Mouse (Mus musculus) embryonic facial prominence, embryonic 10.5 days (tissue): ENCODE data around the gene Guk1. TPM values are rescaled to one million over a fixed set of nuclear protein-coding genes. Genes with fewer than 3 reads are reported as not detected.
A peak's percentile ranks its signal among the peaks of the same experiment; 100 is the strongest.

Experiments used
- DNase-seq: peaks from one replicate; pipeline ENCODE4 v3.0.0-alpha.2; 2017; ENCODE audit warnings: low spot score
- H3K27ac ChIP-seq: fragments of 300-500 bp; sonication (generic); replicated peaks from 2 replicates; pipeline ENCODE4 v1.5.1; 2016; ENCODE audit warnings: mild to moderate bottlenecking
- H3K27me3 ChIP-seq: fragments of 300-500 bp; sonication (generic); replicated peaks from 2 replicates; pipeline ENCODE4 v1.6.1; 2016; ENCODE audit warnings: low read depth, mild to moderate bottlenecking; ENCODE audit not compliant: poor library complexity, severe bottlenecking
- H3K36me3 ChIP-seq: fragments of 300-500 bp; sonication (generic); replicated peaks from 2 replicates; pipeline ENCODE4 v1.6.1; 2016; ENCODE audit warnings: mild to moderate bottlenecking, moderate library complexity
- H3K4me1 ChIP-seq: fragments of 300-500 bp; sonication (generic); 2 replicates; pipeline ENCODE4 v1.6.1; 2016
- H3K4me3 ChIP-seq: fragments of 300-500 bp; sonication (generic); 2 replicates; pipeline ENCODE4 v1.5.1; 2016; ENCODE audit warnings: mild to moderate bottlenecking, moderate library complexity
- H3K9me3 ChIP-seq: fragments of 300-500 bp; sonication (generic); 2 replicates; pipeline ENCODE4 v1.6.1; 2016; ENCODE audit warnings: mild to moderate bottlenecking
- WGBS: fragments of 180-500 bp; shearing (Covaris S2); methylation state at CpG from one replicate; pipeline ENCODE4 v1.1.7; 2016; 5-methylcytosine and 5-hydroxymethylcytosine counted together
- polyA plus RNA-seq: library from polyadenylated mRNA; unstranded; fragments of >200 nt; fragmentation: Nextera tagmentation; extraction: Ambion mirVana; gene quantifications from 2 replicates; pipeline ENCODE4 v1.2.1, GENCODE M21; 2016

Gene Guk1
- polyA plus RNA-seq, 1 experiment from 2014 or later, result 133 TPM

DNA sequence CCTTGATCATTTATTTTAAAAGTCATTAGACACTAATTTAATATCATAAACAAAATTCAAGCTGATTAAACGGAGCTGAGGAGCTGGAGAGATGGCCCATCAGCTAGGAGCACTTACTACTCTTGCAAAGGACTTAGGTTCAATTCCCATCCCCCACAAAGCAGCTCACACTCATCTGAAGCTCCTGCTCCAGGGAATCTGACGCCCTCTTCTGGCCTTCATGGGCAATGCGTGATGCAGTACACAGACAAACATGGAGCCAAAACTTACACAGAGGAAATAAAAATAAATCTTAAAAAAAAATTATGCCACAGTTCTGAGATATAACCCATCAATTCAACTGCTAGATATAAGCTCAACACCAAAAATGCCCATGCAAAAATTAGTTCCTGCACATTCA, 40.3 kb downstream of the Guk1 start:
- Histone ChIP-seq H3K36me3 (peaks cover 13% of the 10 kb centered on the region), H3K4me3 (no peak overlapping the region), H3K27me3 (no peaks in the 10 kb centered on the region), H3K27ac (no peak overlapping the region), H3K4me1 (no peaks in the 10 kb centered on the region), H3K9me3 (no peaks in the 10 kb centered on the region)
- no peak for DNase-seq
- WGBS, result 24% methylated on average over 3 of the region's 3 CpGs

DNA sequence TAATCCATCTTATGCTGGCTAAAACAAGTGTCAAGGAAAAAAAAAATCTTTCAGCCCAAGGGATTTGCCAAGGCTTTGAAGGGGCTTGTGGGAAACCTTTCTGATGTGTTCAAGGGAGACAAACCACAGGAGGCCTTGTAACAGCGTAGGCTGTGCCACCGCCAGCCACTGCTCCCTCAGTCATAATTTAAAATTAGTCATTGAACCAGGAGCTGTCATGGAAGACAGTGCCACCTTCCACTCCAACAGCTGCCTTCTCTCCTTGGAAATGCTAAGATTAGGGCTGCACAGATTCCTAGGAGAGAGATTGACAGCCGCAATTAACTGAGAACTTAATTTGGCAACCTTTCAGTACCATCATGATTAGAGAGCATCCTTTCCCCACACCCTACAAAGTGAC, 42.7 kb downstream of the Guk1 start:
- WGBS, result 83% methylated on average over 3 of the region's 3 CpGs
- Histone ChIP-seq H3K27me3 (no peaks in the 10 kb centered on the region), H3K4me1 (no peaks in the 10 kb centered on the region), H3K27ac (no peak overlapping the region), H3K4me3 (no peak overlapping the region), H3K36me3 (no peaks in the 10 kb centered on the region), H3K9me3 (no peaks in the 10 kb centered on the region)
- no peak for DNase-seq

DNA sequence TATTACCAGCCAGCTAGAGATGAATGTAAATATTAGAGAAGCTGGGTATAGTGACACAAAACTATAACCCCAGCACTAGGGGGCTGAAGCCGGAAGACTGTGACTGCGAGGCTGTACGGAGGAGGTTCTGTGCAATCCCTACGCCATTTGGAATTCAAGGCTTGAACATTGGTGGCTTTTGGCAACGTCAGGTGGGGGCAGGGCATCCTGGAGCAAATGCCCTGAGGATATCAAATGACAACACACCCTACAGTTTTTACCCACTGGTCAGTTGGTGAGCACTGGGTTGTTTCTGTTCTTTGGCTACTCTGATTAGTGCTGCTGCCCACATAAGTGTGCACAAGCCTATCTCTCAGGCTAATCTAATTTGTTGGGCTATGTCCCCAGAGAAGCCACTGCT, 49.0 kb downstream of the Guk1 start:
- 75% methylated on average over 5 of the region's 5 CpGs for WGBS
- Histone ChIP-seq H3K27ac (no peak overlapping the region), H3K36me3 (no peaks in the 10 kb centered on the region), H3K4me1 (peaks cover 16% of the 10 kb centered on the region; the same call in 1 of the 2 replicates), H3K27me3 (peaks cover 18% of the 10 kb centered on the region), H3K4me3 (no peak overlapping the region), H3K9me3 (no peaks in the 10 kb centered on the region)
- no peak for DNase-seq

DNA sequence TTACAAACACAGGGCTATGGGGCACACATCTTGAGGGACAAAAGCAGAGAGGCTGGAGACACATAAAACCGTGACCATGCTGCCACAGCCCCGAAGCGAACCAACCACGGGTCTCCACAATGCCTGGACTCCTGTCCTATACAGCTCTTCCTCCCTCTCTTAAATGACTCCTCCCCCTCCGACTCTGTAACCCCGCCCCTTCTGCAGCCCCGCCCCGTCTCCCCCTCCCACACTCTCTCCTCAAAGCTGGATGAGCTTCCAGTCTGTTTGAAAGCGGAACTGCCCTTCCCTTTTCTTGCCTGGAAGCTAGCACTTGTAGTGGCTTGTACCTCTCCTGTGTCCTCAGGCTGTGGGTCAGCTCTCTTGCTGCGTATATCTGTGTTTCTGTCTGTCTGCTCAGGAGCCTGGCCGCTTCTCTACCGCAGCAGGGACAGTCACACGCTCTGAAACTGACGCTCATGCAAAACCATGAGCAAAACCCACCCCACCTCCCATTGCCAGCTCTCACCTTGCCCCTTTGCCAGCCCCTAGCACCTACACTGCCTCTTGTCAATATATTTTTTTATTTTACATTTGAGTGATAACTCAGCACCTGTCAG, 50.1 kb downstream of the Guk1 start:
- Histone ChIP-seq H3K27me3 (peaks cover 29% of the 10 kb centered on the region), H3K27ac (no peak overlapping the region), H3K36me3 (no peaks in the 10 kb centered on the region), H3K9me3 (no peaks in the 10 kb centered on the region), H3K4me3 (peak overlapping the region; percentile 39), H3K4me1 (peaks cover 16% of the 10 kb centered on the region; the same call in 1 of the 2 replicates)
- WGBS, result 13% methylated on average over 14 of the region's 14 CpGs
- peak; percentile 68 for DNase-seq

DNA sequence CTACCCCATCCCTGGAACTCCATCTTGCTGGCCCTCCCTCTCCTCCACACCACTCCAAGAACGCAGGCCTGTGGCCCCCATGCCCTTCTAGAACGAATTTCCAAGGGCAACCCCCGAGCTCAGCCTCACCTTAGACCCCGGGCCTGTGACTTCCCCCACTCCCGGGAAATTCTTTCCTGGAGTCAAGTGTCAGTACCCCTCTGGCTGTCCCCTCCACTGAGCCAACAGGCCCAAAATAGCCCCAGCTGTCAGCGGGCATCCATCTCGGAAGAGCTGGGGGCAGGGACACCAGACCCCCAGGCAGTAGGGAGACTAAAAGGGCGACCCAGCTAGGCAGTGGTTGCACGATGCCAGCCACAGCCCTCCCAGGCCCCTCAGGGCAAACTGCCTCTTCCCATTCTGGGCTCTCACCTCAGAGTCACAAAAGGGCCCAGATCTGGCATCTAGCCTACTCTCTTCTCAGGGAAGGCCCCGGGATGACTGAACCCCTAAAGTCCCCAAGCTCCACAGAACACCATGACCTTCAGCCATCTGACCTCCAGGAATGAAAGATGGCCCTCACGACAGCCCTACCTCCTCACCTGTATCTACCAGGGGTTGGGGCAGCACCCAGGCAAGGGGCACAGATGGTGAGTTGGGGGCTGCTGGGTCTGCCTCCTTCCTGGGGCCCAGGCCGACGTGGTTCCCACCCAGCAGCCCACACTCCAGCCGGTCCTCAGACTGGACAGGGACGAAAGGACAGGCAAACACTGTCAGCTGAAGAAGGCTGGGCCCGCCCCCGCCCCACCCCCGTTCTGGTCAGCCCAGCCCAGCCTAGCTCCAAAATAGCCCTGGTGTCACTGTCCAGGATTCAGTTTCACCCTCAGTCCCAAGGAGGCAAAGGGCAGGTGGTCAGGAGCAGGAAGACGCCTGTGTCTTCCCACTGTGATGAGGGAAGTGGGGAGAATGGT, 53.2 kb downstream of the Guk1 start:
- DNase-seq, result no peak
- 52% methylated on average over 19 of the region's 19 CpGs for WGBS
- H3K4me1 ChIP-seq, result peaks cover 35% of the 10 kb centered on the region
- peaks cover 60% of the 10 kb centered on the region for H3K27me3 ChIP-seq
- H3K36me3 ChIP-seq, result no peaks in the 10 kb centered on the region
- H3K27ac ChIP-seq, result no peak overlapping the region
- H3K9me3 ChIP-seq, result no peaks in the 10 kb centered on the region
- no peak overlapping the region for H3K4me3 ChIP-seq

DNA sequence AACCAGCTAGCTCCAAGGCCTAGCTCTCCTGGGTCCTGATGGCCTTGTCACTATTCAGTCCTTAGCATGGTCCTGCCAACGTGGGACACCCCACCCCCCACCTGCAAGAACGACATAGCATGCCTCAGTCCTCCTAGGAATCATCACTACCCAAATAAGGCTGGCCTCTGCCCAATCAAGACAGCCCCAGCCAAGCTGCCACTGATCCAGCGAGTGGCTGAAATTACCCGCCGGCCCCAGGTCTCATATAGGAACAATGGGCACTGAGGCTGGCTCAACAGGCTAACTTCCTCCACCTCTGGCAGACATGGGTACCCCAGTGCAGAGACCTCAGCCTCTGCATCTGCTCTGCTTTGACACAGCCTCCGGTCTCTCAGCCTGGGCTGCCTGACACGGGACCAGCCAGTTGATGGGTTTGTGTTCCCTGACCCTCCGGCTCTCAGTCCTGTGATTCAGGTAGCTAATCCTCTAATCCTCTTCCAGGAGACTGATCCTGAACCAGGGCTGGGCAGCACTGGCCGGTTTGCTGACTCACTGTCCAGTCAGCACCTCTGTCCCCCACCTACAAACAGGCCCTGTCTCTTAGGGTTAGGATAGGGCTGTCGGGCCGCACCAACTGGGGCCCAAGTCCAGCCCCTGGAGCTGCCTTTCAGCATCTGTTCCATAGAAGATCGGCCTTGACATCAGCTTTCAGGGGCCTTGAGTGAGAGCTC, 54.9 kb downstream of the Guk1 start:
- H3K9me3 ChIP-seq, result no peaks in the 10 kb centered on the region
- H3K27ac ChIP-seq, result no peak overlapping the region
- H3K4me3 ChIP-seq, result no peak overlapping the region
- H3K36me3 ChIP-seq, result no peaks in the 10 kb centered on the region
- 58% methylated on average over 12 of the region's 12 CpGs for WGBS
- H3K4me1 ChIP-seq, result peaks cover 35% of the 10 kb centered on the region
- DNase-seq, result no peak
- H3K27me3 ChIP-seq, result peaks cover 76% of the 10 kb centered on the region

DNA sequence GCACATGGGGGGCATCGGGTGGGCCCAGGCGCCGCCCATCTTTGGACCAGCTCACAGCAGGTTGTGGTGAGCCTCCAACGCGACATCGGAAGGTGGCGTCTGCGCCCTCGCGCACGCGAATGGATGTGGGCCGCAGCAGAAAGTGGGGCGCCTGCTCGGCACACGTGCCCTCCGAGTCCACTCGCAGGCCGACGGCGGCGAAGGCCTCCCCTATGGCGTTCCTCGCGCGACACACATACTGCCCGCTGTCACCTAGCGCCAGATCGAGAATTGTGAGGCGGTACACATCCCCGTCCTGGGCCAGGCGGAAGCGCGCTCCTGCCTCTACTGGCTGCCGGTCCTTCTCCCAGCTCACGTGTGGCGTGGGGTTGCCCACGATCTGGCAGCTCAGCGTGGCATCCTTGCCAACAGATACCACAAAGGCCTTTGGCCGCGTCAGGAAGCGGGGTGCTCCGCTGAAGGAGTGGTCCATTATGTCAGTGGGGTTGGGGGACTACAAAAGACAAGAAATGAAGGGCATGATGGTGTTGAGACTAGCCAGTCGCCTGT, 56.0 kb downstream of the Guk1 start, which contains the start of gene Obscn:
Gene Obscn (minus strand): TSS at position 499 of the 549 bp plus-strand sequence.
- DNase-seq, result peak; percentile 24
- Histone ChIP-seq H3K9me3 (no peaks in the 10 kb centered on the region), H3K4me1 (peaks cover 30% of the 10 kb centered on the region), H3K36me3 (no peaks in the 10 kb centered on the region), H3K27ac (no peak within 1 kb of the TSS), H3K27me3 (peaks cover 88% of the 10 kb centered on the region), H3K4me3 (peak within 1 kb of the TSS; percentile 46)
- WGBS, result 19% methylated on average over 44 of the region's 44 CpGs

DNA sequence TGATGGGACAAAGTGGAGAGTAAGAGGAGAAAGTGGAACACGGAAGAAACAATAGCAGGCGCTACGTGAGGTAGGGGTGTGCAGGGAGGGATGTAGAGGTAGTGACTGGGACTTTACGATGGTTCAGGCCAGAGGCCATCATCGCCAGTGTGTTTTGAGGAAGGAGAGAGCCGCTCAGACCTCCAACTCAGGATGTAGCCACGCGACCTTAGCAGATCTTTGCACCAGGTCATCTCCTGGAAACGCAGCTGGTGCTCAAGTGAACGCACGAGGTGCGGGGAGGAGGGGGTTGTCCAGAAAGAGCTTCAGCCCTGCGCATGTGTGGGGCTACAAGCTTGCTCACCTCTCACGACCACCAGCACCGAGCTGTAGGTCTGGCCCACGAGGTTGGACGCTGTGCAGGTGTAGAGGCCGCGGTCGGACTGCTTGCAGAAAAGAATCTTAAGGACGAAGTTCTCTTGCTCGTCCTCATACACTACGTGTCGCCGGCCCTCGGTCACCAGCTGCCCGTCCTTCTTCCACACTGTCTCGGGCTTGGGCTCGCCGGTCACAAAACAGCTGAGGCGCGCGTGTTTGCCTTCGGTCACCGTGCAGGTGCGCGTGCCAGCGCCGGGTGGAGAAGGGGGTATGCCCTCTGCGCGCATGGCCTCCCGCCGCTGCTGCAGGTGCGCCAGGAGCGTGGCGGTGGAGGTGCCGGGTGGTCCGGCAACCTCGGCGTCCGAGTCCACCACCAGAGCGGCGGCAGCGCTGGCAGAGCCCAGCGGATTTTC, 56.8 kb downstream of the Guk1 start:
- Histone ChIP-seq H3K9me3 (no peaks in the 10 kb centered on the region), H3K4me1 (peaks cover 30% of the 10 kb centered on the region), H3K27me3 (peaks cover 95% of the 10 kb centered on the region), H3K36me3 (no peaks in the 10 kb centered on the region), H3K4me3 (peak overlapping the region; percentile 46), H3K27ac (no peak overlapping the region)
- WGBS, result 8% methylated on average over 55 of the region's 55 CpGs
- DNase-seq, result peak; percentile 19

DNA sequence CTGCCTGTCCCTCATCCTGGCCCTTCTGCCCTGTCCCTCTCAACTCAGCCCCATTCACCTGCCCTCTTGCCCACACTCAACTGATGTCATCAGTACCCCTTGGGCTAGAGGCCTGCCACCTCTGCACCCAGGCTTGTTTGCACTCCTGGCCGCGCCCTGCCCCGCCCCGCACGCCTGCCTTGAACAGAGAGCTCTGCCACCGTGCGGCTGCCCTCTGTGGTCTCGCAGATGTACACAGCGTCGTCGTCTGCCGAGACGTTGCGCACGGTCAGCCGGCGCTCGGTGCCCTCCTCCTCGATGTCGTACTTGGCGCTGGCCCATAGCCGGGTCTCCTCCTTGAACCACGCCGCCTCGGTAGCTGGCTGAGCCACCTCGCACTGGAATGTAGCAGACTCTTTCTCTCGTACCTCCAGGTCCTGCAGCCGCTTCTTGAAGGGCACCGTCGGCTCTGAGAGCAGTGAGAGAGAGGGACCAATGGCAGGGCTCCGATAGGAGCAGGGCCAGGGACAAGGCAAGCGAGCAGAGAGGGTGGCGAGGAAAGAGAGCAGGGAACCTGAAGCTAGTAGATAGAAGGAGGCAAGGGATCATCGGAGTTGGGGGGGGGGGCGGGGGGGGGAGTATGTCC, 57.5 kb downstream of the Guk1 start:
- Histone ChIP-seq H3K4me1 (peaks cover 30% of the 10 kb centered on the region), H3K27me3 (peaks cover 91% of the 10 kb centered on the region), H3K4me3 (peak overlapping the region; percentile 33), H3K9me3 (no peaks in the 10 kb centered on the region), H3K27ac (no peak overlapping the region), H3K36me3 (no peaks in the 10 kb centered on the region)
- peak; percentile 42 for DNase-seq
- WGBS, result 5% methylated on average over 35 of the region's 35 CpGs
